Mouse (Mus musculus) bone marrow macrophage, adult 2 months (primary cell): ENCODE data around the gene Mki67. TPM values are rescaled to one million over a fixed set of nuclear protein-coding genes. Genes with fewer than 3 reads are reported as not detected.
"Not testable (repeated sequence)": the region's sequence is repeated elsewhere in the genome, so short reads cannot be mapped to it uniquely, and the experiment has no call there.

Source experiments
- H3K27ac ChIP-seq: 2 replicates; pipeline ENCODE4 v1.5.1; 2012; ENCODE audit warnings: low read depth, low read length; ENCODE audit not compliant: insufficient read depth
- H3K4me1 ChIP-seq: 2 replicates; pipeline ENCODE4 v1.6.1; 2012; ENCODE audit warnings: low read length; ENCODE audit not compliant: control insufficient read depth, insufficient read depth
- H3K4me3 ChIP-seq: 2 replicates; pipeline ENCODE4 v1.5.1; 2012; ENCODE audit warnings: mild to moderate bottlenecking, low read length, moderate library complexity; ENCODE audit not compliant: insufficient read depth
- CTCF ChIP-seq: IDR thresholded peaks from 2 replicates; pipeline ENCODE4 v1.5.1; 2012; ENCODE audit warnings: low read depth, mild to moderate bottlenecking, low read length, moderate library complexity
- POLR2A ChIP-seq: IDR thresholded peaks from 2 replicates; pipeline ENCODE4 v1.6.1; 2012; ENCODE audit warnings: mild to moderate bottlenecking, low read depth, low read length, borderline replicate concordance
- polyA plus RNA-seq: library from polyadenylated mRNA; stranded (reverse); fragments of >200 nt; gene quantifications from 2 replicates; pipeline ENCODE4 v1.2.4, GENCODE M21; 2012; ENCODE audit not compliant: missing spikeins, insufficient read depth, insufficient read length

Gene Mki67
- polyA plus RNA-seq, 1 experiment, result 110 TPM

- Histone ChIP-seq H3K4me3 (no peak overlapping the region), H3K27ac (no peak overlapping the region), H3K4me1 (peaks cover 32% of the 10 kb centered on the region)
- TF ChIP-seq CTCF (no peak), POLR2A (no peak)
Measured at GRCm38 (mm10) chr7:135703600-135704148, 12.5 kb downstream of the Mki67 start.

DNA sequence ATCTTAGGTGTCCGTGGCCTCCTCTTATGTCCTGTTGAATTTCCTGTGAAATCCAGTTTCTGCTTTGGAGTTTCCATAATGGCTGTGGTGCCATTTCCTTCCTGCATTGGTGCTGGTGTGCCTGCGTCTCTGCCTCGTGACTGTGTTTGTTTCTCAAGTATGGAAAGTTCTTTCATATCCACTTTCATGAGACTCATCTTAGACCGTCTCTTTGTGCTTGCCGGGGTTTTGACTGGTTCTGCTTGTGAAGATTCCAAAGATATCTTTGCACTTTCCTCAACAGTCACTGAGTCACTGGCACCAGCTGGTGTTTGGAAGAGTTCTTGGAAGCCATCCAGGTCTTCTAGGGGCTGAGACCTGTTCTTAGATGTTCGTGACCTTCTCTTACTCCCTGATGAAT is 16.8 kb downstream of the Mki67 start:
- H3K4me3 ChIP-seq, result not testable (repeated sequence)
- H3K4me1 ChIP-seq, result peaks cover 10% of the 10 kb centered on the region
- peak overlapping the region; percentile 16; the same call in 1 of the 2 replicates for H3K27ac ChIP-seq

DNA sequence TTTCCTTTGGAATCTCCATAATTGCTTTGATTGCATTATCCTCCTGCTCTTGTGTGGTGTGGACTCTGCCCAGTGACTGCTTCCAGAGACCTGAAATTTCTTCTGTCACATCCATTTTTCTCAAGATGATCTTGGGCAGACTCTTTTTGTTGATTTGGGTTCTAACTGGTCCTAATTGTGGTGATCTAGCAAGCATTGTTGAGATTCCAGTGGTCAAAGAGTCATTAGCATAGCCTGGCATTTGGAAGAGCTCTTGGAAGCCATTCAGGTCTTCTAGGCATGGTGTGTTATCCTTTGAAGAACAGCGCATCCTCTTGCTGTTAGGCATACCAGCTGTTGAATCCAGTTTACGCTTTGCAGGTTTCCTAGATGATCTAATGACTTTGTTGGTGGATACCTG is 17.8 kb downstream of the Mki67 start:
- H3K4me3 ChIP-seq, result no peak overlapping the region
- H3K4me1 ChIP-seq, result peaks cover 9% of the 10 kb centered on the region; the same call in 1 of the 2 replicates
- no peak overlapping the region for H3K27ac ChIP-seq
- TF ChIP-seq CTCF (no peak), POLR2A (no peak)

GRCm38 (mm10) chr7:135697021-135697740 is 19.0 kb downstream of the Mki67 start:
- H3K4me1 ChIP-seq, H3K27ac ChIP-seq, H3K4me3 ChIP-seq: not testable (repeated sequence)

- TF ChIP-seq POLR2A, result no peak
- TF ChIP-seq CTCF, result no peak
- H3K4me3 ChIP-seq, result no peak overlapping the region
Measured at GRCm38 (mm10) chr7:135696127-135696526, 20.0 kb downstream of the Mki67 start.

GRCm38 (mm10) chr7:135694796-135695195 is 21.4 kb downstream of the Mki67 start:
- Histone ChIP-seq H3K27ac (no peak overlapping the region), H3K4me3 (no peak overlapping the region), H3K4me1 (peaks cover 3% of the 10 kb centered on the region; the same call in 1 of the 2 replicates)
- TF ChIP-seq POLR2A (no peak), CTCF (no peak)

More at GRCm38 (mm10) chr7:135696127-135696526, 20.0 kb downstream of the Mki67 start:
- Histone ChIP-seq H3K27ac (no peak overlapping the region), H3K4me1 (peaks cover 9% of the 10 kb centered on the region; the same call in 1 of the 2 replicates)

DNA sequence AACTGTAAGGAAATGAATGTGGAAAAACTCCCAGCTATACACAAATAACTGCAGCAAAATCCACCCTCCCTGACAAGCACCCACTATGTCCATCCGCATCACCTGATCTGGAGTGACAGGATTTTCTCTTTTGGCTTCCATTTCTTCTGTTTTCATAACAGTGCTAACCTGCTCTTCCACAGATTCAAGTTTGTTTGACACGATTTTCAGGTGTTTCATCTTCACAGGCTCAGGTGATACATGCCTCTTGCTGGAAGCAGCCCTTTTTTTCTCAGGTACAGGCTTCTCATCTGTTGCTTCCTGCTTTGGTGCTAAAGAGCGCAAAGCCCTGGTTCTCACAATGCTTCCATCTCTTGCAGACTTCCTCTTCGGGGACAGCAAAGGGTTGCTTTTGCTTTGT is 22.0 kb downstream of the Mki67 start:
- Histone ChIP-seq H3K4me1 (peaks cover 7% of the 10 kb centered on the region), H3K4me3 (no peak overlapping the region), H3K27ac (no peak overlapping the region)
- TF ChIP-seq CTCF, result no peak
- no peak for TF ChIP-seq POLR2A

DNA sequence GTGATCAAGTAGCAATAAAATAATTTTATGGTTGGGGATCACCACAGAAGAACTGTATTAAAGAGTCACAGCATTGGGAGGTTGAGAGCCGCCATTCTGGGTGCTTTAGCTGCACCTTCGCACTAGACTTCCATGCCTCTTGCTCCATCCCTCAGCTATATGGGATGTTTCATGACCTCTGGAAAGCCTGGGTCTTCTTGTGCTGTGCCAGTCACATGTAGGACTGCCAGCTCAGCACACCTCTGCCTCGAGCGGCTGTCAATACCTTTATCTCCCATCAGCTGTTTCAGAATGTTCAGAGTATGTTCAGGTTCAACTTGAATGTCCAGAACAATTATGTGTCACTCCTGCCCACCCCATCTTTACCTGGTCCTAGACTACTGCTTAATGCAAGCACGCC is 24.2 kb downstream of the Mki67 start:
- no peak for TF ChIP-seq CTCF
- no peak for TF ChIP-seq POLR2A
- peaks cover 5% of the 10 kb centered on the region for H3K4me1 ChIP-seq
- H3K4me3 ChIP-seq, result no peak overlapping the region
- H3K27ac ChIP-seq, result no peak overlapping the region

DNA sequence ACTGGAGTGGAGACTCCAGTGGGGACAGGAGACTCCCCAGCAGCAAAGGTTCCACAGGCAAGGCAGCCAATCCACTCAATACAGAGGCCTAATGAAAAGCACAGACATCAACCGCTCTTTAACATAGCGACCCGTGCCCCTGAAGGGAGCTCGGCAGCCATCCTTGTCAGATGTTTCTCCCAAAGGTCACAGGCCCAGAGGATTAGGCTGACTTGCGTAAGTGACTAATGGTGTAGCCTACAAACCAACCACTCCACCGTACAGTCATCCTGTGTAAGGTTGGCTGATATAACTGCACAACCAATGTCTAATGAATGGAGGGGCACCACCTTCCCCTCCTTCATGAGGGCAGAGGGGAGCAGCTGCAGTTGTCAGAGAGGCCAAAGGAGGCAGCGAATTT is 26.8 kb downstream of the Mki67 start:
- TF ChIP-seq POLR2A (no peak), CTCF (no peak)
- Histone ChIP-seq H3K27ac (no peak overlapping the region), H3K4me1 (peaks cover 5% of the 10 kb centered on the region), H3K4me3 (no peak overlapping the region)

GRCm38 (mm10) chr7:135684938-135685337 is 31.2 kb downstream of the Mki67 start:
- Histone ChIP-seq H3K4me3 (no peak overlapping the region), H3K4me1 (peaks cover 5% of the 10 kb centered on the region), H3K27ac (no peak overlapping the region)
- TF ChIP-seq POLR2A, result no peak
- no peak for TF ChIP-seq CTCF

- H3K27ac ChIP-seq, H3K4me1 ChIP-seq: not testable (repeated sequence)
Measured at GRCm38 (mm10) chr7:135684098-135684497, 32.1 kb downstream of the Mki67 start.

More at GRCm38 (mm10) chr7:135684098-135684497, 32.1 kb downstream of the Mki67 start:
- H3K4me3 ChIP-seq, result not testable (repeated sequence)
